Mouse (Mus musculus) T-cell, adult 2 months (primary cell): ENCODE results near the gene Prkar2b.
A peak's percentile ranks its signal among the peaks of the same experiment; 100 is the strongest.

Source experiments
- DNase-seq: peaks from one replicate; pipeline ENCODE4 v3.0.0; 2022; ENCODE audit warnings: low spot score

The Prkar2b gene

GRCm38 (mm10) chr12:31966405-31966804 lies 94.7 kb downstream of the Prkar2b start:
- no peak for DNase-seq

DNA sequence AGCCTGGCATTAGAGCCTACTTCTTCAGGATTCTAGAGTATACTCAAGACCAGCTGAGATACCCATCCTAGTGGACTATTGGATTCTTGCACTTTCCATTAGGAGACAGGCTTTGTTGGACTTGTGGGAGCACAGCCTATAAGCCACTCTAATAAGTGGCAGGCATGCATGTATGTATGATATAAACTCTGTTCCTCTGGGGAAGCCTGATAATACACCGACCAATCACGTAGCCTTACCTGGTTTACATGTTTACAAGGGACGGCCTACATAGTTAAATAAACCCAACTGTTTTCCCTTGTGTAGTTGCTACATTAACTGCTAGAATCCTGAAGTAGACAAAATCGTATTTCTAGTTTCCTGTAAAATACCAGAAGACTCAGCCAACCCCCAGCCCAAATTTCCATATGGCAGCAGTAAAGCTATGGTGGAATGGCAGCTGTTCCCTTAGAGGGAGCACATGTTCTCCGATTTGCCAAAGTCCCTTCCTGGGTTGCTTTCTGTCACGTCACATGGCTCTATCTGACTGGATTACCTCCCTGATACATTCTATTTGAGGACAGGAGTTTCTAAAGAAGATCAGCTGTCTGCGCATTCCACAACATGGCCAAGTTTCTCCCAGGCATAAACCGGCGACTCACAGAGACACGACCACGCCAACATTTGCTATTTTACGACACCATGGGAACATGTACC lies 95.4 kb downstream of the Prkar2b start:
- no peak for DNase-seq

DNA sequence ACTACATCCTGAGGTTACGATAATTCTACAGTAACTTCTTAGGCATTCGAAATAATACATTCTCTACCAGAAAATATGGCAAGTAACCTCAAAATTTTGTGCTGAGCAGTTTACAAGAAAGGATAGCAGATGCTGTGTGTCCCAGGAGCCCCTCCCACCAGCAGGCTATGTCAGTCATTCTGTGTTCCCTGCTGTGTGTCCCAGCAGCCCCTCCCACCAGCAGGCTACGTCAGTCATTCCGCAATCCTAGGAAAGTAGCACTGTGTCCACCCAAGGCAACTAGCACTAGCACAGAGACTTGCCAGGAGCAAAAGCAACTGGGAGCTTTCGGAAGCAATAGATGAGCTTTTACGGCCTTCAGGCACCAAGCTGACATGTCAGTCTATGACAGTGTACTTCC lies 97.0 kb downstream of the Prkar2b start:
- DNase-seq: no peak

- DNase-seq: no peak
These were observed 105.3 kb downstream of the Prkar2b start for GRCm38 (mm10) chr12:31955843-31956242.

DNA sequence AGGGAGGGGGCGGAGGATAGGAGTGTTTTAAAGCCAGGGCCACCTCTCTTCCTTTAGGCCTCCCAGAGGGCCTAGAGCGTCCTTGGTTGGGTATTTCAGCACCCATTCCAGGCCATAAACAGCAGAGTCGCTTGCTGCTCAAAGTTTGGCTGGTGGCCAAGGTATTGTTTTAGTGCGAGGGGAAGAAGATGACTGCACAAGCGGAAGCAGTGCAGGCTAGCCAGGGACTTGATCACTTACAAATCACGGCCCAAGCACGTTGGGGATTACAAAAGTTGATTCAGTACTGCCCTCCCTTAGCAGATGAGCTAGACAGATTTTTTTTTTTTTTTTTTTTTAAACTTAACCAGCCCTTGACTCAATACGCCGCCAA lies 110.5 kb downstream of the Prkar2b start:
- DNase-seq: no peak

GRCm38 (mm10) chr12:31949759-31950658 lies 111.1 kb downstream of the Prkar2b start, which contains the start of gene Hbp1:
Gene Hbp1 (minus strand): TSS chr12:31950535.
- peak; percentile 99 for DNase-seq

DNA sequence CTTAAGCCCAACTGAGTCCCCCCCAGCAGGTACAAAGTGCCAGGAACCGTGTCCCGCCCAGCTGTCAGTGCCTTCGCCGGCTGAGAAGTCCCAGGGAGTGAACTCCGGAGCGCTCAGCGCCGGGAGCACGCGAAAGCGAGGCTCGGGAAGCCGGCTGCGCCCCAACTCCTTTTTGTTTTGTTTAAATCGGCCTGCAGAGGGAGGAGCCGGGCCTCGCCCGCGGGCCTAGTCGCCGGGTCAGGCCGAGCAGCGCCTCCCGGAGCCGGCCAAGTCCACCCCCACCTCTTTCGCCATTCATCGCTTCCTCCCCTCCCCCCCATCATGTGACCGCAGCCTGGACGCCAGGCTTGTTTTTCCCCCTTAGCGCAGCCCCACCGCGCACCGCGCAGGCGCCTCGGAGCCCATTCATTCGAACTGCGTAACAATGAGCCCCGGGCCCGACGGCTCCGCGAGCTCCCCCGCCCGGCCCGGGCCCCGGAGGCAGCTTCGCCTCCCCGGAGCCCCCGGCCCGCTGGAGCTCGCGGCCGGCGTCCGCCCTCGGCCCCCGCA lies 111.8 kb downstream of the Prkar2b start:
- DNase-seq: peak; percentile 80

DNA sequence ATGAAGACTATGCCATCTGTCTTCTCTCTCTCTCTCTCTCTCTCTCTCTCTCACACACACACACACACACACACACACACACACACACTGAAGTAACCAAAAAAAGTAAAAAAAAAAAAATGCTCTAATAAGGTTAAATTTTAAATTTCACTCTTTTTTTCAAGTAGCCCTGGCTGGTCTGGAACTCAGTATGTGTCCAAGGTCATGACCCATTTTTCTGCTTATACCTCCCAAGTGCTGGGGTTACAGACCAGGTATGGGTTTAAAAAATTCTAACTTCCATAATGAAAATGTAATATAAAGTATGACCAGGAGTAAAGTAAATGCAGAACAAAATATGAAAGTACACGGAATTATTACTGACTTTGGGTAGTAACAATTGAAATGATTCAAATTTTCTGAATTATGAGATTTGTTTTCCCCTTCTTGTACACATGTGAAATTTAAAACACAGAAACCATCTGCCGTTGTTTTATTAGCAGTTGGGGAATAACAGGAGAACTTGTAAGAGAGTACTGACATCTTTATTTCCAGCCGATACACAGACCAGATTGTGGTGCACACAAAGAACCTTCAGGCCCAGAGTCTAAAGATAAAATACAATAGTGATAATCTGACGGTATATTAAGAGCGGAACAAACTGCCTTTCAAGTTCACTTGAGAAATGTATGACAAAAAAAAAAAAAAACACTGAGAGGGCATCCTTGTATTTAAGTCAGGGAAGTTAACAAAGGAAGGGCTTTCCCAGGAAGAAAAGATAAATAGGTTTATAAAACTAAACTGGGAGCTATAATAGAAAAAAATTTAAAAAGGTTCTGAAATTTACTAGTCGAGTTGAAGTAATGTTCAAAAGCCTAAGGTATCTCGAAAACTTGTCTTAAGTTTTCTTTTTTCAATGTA lies 112.7 kb downstream of the Prkar2b start:
- DNase-seq: no peak

- DNase-seq: peak; percentile 61
These were observed 113.6 kb downstream of the Prkar2b start for GRCm38 (mm10) chr12:31947476-31947875.

GRCm38 (mm10) chr12:31944405-31944804 lies 116.7 kb downstream of the Prkar2b start:
- DNase-seq: no peak

GRCm38 (mm10) chr12:31943020-31943654 lies 118.0 kb downstream of the Prkar2b start:
- DNase-seq: no peak

DNA sequence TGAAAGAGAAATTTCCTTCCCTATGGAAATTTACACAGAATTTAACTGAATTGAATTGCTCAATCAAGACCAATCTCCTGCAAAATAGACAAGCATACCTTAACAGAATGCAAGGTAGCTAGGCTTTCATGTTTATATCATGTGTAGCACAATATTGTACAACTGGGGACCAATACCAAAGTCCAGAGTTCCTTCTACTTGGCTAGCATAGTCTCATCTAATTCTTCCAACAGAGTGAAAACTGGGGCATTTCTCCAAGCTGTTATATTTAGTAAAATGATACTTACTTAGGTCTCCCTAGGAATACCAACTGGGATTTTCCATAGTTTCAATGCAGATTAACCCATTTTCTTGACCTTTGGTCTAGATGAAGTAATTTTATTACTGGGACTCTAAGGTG lies 122.1 kb downstream of the Prkar2b start:
- no peak for DNase-seq

DNA sequence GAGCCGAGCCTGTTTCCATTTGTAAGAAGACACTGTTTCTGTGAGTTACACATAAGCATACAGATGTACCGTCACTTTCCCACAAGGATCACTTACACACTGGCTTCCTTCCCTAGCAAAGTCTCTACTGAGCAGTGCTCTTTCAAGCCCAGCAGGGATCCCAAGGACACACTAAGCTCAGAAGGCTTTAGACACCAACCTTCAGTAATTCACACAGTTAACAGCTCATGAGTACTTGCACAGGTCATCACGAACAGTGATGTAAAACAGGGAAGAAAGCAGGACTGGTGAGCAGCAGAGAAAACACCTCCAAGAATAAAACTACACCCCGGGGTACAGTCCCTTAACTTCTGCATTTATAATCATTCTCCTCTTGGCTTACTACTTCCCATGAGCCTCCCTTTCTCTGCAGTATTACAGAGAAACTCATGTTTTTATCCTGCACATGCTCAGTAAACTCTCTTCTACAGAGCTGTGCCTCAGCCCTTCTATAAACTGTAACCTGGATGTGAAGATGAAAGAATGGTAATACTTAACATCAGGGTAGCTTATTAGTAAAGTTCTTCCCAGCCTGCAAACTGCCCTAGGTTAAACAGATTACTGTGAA lies 122.6 kb downstream of the Prkar2b start:
- DNase-seq: no peak

GRCm38 (mm10) chr12:31937613-31938012 lies 123.5 kb downstream of the Prkar2b start:
- no peak for DNase-seq

DNA sequence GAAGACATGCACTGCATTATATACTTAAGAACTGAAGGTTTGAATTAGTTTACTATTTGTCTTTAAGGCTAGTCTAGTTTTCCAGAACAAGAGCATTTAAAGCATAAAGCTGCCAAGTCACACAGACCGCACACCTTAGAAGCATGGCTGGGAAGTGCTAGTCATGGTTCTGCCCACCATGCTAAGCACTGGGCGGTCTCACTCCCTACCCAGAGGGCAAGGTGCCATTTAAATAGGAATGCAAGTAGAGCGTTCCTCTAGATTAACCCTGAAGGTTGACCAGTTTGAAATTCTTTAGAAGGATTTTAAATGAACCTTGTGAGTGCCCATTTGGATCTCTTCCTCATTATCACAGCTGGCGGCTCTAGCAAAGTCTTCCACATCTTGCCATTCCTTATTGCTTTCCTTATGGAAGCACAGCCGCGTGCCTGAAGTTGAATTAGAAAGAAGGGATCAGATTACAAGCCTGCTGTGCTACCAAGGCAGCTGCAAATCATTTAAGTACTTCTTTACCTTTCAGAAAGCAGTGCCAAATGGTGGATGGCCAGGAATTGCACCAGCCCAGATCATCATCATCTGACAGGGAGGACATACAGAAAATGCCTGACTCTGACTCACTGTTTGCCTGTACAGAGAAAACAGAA lies 124.3 kb downstream of the Prkar2b start:
- DNase-seq: no peak

DNA sequence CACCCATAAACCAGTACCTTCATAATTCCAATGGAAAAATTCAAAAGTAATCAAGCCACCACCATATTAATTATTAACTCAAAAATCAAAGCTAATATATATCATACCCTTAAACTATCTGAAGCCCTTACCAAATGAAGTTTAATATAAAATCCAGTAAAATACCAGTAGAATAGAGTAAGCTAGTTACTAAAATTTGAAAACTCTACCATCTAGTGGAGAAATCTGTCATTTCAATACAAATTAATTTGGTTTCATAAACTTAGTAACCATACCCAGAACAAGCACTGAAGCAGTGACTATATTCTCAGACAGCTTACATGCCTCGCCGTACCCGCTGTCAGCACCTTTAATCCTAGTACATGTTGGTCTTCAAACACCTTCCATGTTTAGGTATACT lies 129.3 kb downstream of the Prkar2b start:
- DNase-seq: no peak

- no peak for DNase-seq
These were observed 132.6 kb downstream of the Prkar2b start for GRCm38 (mm10) chr12:31928498-31928897.

DNA sequence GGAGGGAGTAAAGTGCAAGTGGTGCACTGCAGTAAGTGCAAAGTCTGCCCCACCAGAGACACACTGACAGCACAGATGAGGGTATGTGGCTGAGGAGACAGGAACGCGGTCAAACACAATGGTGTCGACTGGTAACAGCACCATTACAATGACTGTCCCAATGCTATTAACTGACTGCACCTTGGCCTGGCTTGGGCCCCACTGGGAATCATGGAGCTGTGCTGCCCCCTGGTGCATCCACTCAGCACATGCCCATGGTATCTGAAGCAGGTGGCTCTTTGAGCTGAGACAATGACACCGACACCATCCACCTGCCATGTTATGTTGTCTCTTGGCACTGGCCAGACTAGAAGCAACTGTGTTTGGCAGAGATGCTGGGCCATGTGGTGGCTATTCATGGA lies 134.4 kb downstream of the Prkar2b start:
- DNase-seq: peak; percentile 5

DNA sequence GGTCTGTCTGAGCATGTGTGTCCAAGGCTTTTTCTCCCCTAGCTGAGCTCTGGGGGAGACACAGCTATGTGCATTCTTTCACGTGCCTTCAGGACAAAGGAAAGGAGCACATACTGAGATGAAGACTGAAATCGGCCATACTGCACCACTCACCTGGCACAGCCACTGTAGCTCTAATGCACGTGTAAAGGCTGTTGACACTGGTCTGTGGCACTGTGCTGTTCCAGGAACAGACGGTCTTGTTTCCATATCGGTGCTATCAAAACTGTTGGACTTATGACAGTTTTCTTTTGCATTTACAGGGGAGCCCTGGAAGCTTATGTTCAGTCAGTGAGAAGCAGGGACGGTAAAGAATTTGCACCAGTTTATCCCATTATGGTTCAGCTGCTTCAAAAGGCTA lies 135.8 kb downstream of the Prkar2b start:
- DNase-seq: no peak

DNA sequence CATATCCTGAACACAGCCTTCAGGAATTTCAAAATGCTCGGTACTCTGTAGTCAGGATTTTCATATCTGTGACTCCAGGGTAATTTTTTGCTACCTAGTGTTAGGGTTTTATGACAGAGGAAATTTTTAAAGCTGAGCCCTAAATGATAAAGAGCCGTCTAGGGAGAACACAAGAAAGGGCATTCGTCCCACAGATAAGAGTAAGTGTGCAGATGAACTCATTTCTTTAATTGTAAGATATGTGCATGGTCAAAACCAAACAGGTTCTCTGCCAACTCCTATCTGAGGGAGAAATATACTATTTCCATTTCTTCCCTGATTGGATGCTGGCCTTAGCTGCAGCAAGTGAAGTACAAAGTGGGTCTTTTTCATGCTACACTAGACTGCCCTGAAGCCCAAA lies 137.0 kb downstream of the Prkar2b start:
- DNase-seq: no peak
